Mouse (Mus musculus) limb, embryonic 11.5 days (tissue): Measurements from ENCODE around the gene 5730507C01Rik. TPM values are rescaled to one million over a fixed set of nuclear protein-coding genes. Genes with fewer than 3 reads are reported as not detected.
"Not testable (repeated sequence)": the region's sequence is repeated elsewhere in the genome, so short reads cannot be mapped to it uniquely, and the experiment has no call there.

Source experiments
- ATAC-seq: fragments of 200-750 bp; cut with Nextera tagmentation; 2 replicates; pipeline ENCODE4 v1.8.0; 2017; ENCODE audit warnings: low read depth; ENCODE audit not compliant: insufficient number of reproducible peaks, low FRiP score, low TSS enrichment
- DNase-seq: peaks from one replicate; pipeline ENCODE4 v3.0.0-alpha.2; 2015; ENCODE audit warnings: low spot score
- H3K27ac ChIP-seq: fragments of 300-500 bp; sonication (generic); replicated peaks from 2 replicates; pipeline ENCODE4 v1.5.1; 2014; ENCODE audit warnings: low read depth, mild to moderate bottlenecking, low read length
- H3K27me3 ChIP-seq: fragments of 300-500 bp; sonication (generic); 2 replicates; pipeline ENCODE4 v1.6.1; 2014; ENCODE audit warnings: mild to moderate bottlenecking, low read length, mixed read lengths; ENCODE audit not compliant: control insufficient read depth, insufficient read depth
- H3K36me3 ChIP-seq: fragments of 300-500 bp; sonication (generic); 2 replicates; pipeline ENCODE4 v1.6.1; 2014; ENCODE audit warnings: mild to moderate bottlenecking, low read length, moderate library complexity, mixed read lengths; ENCODE audit not compliant: control insufficient read depth, insufficient read depth
- H3K4me1 ChIP-seq: fragments of 300-500 bp; sonication (generic); 2 replicates; pipeline ENCODE4 v1.6.1; 2014; ENCODE audit warnings: low read length, mixed read lengths; ENCODE audit not compliant: control insufficient read depth, insufficient read depth
- H3K4me2 ChIP-seq: fragments of 300-500 bp; sonication (generic); 2 replicates; pipeline ENCODE4 v1.6.1; 2014; ENCODE audit warnings: low read depth, mild to moderate bottlenecking, moderate library complexity; ENCODE audit not compliant: severe bottlenecking
- H3K4me3 ChIP-seq: fragments of 300-500 bp; sonication (generic); 2 replicates; pipeline ENCODE4 v1.5.1; 2014; ENCODE audit warnings: low read depth, low read length
- H3K9ac ChIP-seq: fragments of 300-500 bp; sonication (generic); 2 replicates; pipeline ENCODE4 v1.6.1; 2014; ENCODE audit warnings: mild to moderate bottlenecking, low read length
- H3K9me3 ChIP-seq: fragments of 300-500 bp; sonication (generic); 2 replicates; pipeline ENCODE4 v1.6.1; 2016; ENCODE audit warnings: low read length; ENCODE audit not compliant: control insufficient read depth
- WGBS: fragments of 180-500 bp; shearing (Covaris S2); extraction: QIAGEN DNeasy Blood & Tissue Kit; methylation state at CpG from one replicate; pipeline ENCODE4 v1.1.7; 2014; 5-methylcytosine and 5-hydroxymethylcytosine counted together
- polyA plus RNA-seq: library from polyadenylated mRNA; unstranded; fragments of >200 nt; fragmentation: Nextera tagmentation; extraction: Ambion mirVana; gene quantifications from 2 replicates; pipeline ENCODE4 v1.2.1, GENCODE M21; 2014

The 5730507C01Rik gene
- 4.7 and 5.0 TPM in 2 replicates for polyA plus RNA-seq

- 5% methylated on average over 36 of the region's 36 CpGs for WGBS
- Histone ChIP-seq H3K36me3 (no peaks in the 10 kb centered on the region), H3K4me2 (peak within 1 kb of the TSS; percentile 35), H3K9me3 (peaks cover 9% of the 10 kb centered on the region), H3K27me3 (no peaks in the 10 kb centered on the region), H3K4me1 (no peaks in the 10 kb centered on the region), H3K27ac (no peak within 1 kb of the TSS), H3K9ac (peak within 1 kb of the TSS; percentile 58), H3K4me3 (peak within 1 kb of the TSS; percentile 44)
- DNase-seq, result peak; percentile 77
- peak; percentile 54; the same call in 1 of the 2 replicates for ATAC-seq
Measured at GRCm38 (mm10) chr12:18514171-18514570, at the start of gene 5730507C01Rik. Gene 5730507C01Rik (plus strand): TSS chr12:18514510.

GRCm38 (mm10) chr12:18514616-18515015, 306 bp downstream of the 5730507C01Rik start:
- Histone ChIP-seq H3K4me3 (peak overlapping the region; percentile 44), H3K4me2 (peak overlapping the region; percentile 35), H3K9ac (peak overlapping the region; percentile 58)
- H3K4me1 ChIP-seq, DNase-seq, H3K36me3 ChIP-seq, H3K27me3 ChIP-seq, H3K9me3 ChIP-seq, H3K27ac ChIP-seq, ATAC-seq: not testable (repeated sequence)
- WGBS, result 2% methylated on average over 21 of the region's 52 CpGs

- H3K4me2 ChIP-seq, ATAC-seq, H3K27ac ChIP-seq, H3K9ac ChIP-seq, H3K4me1 ChIP-seq, H3K27me3 ChIP-seq, H3K36me3 ChIP-seq, H3K9me3 ChIP-seq: not testable (repeated sequence)
- DNase-seq, result peak; percentile 30
- WGBS, result 12% methylated on average over 16 of the region's 17 CpGs
- peak overlapping the region; percentile 44 for H3K4me3 ChIP-seq
Measured at GRCm38 (mm10) chr12:18515077-18515476, 767 bp downstream of the 5730507C01Rik start.
